Mouse (Mus musculus) v-Abl transformed pro-B cells (cell line): ENCODE results near the gene Zfyve27.

Source experiments
- in situ Hi-C, 2 experiments: fragments of 400-800 bp; cut with MboI; formaldehyde crosslinking; loops; one replicate each; pipeline ENCODE4 v1.15.1; 2025; ENCODE audit not compliant: unreplicated experiment in 2 of 2

The Zfyve27 gene

DNA sequence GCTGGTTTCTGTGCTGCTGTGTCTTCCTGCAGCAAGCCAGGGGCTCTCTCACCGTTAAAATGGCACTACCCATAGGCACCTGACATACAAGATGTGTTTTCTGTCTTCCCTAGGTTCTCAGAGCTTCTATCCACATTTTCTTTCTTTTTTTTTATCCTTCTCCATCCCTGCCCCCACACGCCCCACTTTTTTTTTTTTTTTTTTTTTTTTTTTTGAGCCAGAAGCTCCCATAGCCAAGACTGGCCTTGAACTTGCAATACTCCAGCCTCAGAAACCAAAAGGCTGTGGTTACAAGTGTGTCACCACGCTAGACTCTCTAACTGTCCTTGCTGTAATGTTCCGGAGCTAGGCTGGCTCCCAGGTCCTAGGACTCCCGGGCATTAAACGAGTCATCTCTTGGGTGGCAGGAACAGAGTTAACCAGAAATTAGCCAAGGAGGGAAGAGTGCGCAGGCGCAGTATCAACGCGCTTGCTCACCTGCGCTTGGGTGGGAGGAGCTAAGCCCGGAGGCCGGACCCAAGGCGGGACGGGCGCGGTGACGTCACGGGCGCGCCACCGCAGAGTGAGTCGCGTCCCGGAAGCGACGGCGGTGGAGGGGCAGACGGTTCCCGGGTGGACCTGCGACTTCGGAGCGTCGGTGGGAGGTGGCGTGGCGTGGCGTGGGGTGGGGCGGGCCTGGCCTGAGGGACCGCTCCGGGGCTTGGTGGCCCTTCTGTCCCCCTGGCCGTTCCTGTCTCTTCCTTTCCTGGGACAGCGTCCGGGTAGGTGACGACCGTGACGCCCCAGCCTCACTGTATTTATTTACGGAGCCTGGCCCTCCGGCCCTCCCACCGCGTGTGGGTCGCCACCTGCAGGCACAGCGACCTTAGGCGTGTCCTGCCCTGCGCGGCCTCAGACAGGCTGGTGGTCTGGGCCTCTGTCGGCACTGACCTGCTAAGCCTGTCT is 6.5 kb downstream of the Zfyve27 start:
- in situ Hi-C loops: loop anchor here in 1 of 2 experiments (25.0 kb wide), 1 partner anchor 1083 kb away; the partner anchor contains the start of gene Opalin

DNA sequence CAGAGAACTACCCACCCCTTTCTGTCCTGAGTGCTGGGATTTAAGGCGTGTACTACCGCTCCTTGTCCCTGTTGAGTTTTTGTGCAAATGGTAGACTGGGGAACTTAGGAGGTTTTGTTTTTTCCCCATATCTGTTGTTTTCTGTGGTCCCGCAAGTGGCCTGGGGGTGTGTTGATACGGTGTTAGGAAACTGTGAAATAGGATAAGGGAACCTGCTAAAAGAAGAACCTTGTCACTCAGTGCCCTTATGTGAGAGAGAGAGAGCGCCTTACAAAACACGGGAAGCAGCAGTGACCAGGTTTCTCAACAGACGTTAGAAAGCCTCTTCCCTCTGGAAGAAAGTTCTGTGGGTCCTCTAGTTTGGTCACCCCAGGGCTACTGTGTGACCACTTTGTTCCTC is 13.1 kb downstream of the Zfyve27 start:
- in situ Hi-C loops: no loop called here

DNA sequence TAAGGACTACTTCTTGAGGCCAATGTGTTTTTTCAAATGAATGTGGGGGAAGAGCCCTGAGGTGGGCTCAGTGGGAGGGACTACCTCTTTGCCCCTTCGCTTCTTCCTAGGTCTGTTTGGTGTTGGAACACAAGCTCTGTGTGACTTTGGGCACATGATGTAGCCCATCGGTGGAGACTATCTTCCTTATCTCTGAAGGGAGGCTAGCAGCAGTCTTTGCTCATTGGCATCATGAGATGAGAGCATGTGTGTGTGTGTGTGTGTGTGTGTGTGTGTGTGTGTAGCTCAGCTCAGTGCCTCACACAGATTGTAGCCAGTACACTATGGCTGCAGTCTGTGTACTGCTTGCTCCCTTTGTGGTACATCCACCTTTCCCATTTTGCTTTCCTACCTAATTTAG is 13.7 kb downstream of the Zfyve27 start:
- in situ Hi-C loops: no loop called here

DNA sequence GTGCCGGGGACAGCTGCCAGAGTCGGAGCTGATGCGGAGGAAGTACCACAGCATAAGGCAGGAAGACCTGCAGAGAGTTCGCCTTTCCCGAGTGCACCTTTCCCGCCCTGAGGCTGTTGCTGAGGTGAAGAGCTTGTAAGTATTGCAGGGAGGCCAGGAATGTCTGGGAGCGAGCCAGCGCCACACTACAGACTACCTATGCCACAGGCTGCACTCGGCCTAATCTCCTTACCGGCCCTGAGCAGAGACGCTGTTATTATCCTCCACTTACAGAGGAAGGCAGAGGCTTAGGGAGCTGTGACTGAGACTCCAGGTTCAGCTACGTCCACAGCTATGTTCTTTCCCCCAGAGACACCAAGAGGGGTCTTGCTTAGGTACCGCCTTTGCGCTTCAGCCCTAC is 15.6 kb downstream of the Zfyve27 start:
- in situ Hi-C loops: no loop called here

DNA sequence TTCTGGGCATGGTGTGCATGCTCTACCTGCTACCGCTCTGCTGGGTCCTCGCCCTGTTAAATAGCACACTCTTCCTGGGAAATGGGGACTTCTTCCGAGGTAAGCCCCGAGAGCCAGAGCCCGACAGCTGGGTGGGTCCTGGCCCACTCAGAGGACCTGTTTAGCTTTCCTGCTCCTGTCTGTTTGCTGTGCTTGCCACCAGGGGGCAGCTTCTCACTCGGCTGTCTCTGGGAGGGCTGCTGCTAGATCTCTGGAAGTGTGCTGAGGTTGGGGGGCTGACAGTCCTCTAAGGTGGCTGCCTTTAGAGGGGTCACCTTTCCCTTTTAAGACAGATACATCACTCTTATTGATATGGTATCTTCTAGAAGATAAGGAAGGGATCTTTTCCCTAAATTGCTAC is 18.9 kb downstream of the Zfyve27 start:
- in situ Hi-C loops: no loop called here

DNA sequence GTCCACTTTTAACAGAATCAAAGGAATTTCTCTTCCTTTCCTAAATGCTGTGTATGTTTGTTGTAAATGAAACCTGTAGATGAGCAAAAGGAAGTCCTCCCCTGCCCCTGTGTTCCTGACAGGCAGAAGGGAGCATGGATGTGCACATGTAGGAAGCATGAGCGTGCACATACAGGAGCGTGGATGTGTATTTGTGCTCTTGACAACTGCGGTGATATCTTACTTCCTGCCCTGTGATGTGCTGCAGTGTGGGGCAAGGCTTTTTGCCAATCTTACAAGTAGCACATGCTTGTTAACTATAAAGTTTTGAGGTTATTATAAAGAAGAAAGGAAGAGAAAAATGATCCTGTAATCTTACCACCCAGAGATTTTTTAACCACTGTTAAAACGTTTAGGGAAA is 26.0 kb downstream of the Zfyve27 start:
- in situ Hi-C loops: no loop called here

DNA sequence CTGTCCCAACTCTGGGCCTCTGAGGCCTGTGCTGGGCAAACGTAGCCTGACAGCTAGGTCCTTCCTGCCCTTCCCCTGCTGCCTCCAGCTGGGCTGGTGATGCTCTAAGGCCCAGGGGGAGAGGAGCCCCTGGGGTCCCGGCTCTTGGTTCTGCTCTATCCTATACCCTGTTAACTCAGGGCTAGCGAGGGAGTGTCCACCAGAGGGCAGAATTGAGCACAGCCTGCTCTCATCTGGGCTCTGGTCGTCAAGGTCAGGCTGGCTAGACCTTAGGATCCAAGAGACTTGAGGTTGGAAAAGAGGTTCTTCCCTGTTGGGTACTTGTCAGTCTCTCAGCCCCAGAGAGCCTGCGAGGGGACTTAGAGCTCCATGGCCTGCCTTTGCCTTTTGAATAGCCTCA is 26.7 kb downstream of the Zfyve27 start:
- in situ Hi-C loops: no loop called here

DNA sequence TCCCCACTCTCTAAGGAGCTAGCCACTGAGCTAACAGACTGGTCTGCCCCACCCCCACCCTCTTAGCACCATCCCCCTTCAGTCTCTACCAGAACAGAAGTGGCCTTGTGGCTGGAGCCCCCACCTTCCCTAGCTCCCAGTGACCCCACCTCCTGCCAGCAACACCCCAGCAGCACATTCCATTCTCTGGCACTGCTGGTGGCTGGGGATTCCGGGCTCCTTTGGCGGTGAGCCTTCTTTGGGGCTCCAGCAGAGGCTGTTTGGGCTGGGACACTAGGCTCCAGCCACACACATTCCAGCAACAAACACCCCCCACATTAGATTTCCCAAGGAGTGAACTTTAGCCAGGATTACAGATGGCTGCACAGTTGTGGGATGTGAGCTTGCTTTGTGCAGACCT is 29.6 kb downstream of the Zfyve27 start:
- in situ Hi-C loops: no loop called here

DNA sequence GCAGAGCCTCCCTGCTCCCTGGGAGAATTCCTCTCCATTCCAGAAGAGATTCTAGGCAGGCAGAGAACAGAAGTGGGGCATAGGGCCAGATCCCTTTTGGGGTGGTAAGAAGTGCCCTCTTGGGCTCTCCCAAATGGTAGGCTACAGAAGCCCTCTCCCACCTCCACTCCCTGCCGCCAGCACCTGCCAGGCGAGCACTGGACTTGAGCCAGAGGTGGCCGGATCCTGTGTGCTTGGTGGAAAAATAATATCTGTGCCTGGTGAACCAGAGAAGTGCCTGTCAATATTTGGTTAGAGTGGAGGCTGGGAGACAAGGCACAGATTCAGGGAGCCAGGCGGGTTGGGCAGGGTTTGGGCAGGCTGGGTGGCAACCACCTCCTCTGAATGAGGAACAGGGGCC is 32.6 kb downstream of the Zfyve27 start:
- in situ Hi-C loops: no loop called here

DNA sequence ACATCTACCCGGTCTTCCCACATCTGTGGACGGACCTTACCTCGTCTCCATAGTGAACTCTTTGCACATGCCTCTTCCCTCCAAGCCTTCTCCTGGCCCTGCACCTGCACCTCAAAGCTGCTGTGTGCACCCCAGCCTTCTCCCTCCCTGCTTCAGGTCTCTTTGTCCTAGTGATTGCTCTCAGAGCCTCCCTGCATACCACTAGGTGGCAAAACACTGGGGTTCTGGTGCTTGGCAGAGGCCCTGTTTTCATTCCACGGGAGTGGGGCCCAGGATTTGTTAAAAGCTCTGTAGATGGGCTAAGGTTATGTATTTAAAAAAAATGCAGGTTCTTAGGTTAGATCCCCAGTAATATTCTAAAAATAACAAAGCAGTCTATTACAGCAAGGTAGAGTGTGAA is 33.3 kb downstream of the Zfyve27 start:
- in situ Hi-C loops: no loop called here

DNA sequence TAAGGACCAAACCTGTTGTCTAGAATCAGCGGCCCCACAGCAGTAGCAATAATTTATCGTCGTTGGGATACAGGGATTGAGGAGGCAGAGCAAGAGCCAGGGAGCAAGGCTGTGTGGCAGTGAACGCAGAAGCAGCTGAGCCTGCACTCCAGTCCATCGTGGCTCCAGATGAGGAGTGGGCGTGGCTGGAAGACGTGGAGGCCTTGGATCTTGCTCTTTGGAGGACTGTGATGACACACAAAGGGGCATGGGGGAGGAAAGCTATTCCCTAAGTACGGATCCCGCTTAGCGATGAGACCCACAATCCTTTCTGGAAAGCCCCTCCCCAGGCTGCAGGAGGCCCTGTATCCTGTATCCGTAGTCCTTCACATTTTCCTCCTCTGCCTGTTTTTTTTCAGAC is 34.3 kb downstream of the Zfyve27 start:
- in situ Hi-C loops: no loop called here

DNA sequence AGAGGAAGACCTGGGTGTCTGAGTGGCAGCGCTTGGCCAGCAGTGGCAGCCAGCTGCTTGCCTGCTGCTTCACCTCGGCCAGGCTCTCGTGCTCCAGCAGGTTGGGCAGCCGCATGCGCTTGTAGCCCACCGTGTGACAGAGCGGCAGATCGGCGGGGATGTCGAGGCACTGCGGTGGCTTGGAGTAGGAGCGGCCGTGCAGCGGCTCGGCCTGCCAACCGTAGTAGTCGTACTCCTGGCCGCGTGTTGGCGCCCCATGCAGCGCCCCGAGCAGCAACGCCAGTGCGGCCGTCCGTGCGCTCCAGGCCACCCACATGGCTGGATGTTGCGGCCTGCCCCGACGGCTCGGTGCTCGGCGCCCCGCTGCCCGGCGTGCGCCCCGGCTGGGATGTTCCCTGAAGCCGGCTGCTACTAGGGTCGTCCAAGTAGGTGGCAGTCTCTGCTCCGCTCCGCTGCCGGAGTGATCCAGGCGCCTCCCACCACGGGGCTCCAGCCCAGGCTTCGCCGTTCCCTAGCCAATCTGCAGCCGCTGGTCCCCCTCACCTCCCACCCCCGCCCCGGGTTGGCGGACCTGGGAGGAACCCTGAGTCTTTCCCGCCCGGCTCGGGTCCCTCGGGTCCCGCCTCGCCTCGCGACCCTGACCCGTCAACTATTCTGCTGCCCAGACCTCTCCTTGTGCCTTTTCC is 38.1 kb downstream of the Zfyve27 start, which contains the start of gene Sfrp5:
Sfrp5 (minus strand) TSS at position 557 of the 686 bp plus-strand sequence.
- in situ Hi-C loops: loop anchor here (25.0 kb wide), 3 partner anchors 235 to 1210 kb away; partner anchors contain the start of gene Crtac1 (in 1 of the 2)

DNA sequence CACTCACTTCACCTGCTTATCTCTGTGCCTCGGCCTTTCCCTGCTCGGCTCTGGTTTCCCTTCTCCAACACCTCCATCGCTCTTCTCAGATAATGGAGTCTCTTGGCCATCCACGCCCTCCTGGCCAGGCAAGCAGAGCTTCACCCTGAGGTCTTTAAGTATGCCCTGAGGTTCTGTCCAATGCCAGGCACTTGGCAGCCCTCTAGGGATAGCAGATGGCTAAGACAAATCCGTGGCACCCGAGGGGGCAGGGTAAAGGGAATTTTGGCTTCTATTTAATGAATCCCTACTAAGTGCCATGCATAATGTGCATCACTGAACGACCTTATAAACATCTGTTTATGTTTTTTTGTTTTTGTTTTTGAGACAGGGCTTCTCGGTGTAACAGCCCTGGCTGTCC is 38.7 kb downstream of the Zfyve27 start:
- in situ Hi-C loops: loop anchor here (25.0 kb wide), 3 partner anchors 235 to 1210 kb away; partner anchors contain the start of gene Crtac1 (in 1 of the 2)

DNA sequence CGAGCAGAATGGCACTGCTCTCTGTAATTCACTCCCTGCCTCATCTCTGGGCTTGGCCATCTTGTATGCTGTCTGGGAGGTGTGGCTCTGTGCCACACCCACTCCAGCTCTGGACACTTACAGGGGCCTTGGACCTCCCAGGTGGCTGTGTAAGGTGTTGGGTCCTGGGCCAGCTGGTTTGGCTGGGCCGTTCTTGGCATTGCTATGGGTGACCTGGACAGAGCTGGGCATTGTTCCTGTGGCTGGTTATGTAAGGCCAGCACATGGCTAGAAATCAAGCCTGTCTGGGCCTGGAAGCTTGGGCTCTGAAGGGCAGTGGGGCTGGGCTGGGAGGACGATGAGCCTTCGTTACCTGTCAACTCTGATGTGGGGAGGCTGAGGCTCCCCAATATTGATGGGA is 40.6 kb downstream of the Zfyve27 start:
- in situ Hi-C loops: loop anchor here (25.0 kb wide), 3 partner anchors 233 to 1208 kb away; partner anchors contain the start of gene Crtac1 (in 1 of the 2)

DNA sequence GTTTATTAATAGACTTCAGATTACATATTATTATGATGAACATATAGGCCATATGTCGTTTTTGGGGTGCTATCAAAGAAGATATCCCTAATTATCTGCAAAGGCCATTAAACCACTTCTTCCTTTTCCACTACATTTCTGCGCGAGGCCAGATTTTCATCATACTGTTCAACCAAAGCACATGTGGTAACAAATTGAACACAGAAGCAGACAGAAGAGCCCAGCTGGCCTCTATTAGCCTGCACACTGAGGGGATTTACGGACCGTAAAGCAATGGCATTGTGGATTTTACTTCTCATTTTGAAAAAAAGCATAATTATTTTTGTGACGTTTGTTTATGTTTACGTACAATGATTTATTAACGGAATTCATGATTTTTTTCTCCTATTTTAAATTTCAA is 41.5 kb downstream of the Zfyve27 start:
- in situ Hi-C loops: loop anchor here (25.0 kb wide), 3 partner anchors 232 to 1207 kb away; partner anchors contain the start of gene Crtac1 (in 1 of the 2)

DNA sequence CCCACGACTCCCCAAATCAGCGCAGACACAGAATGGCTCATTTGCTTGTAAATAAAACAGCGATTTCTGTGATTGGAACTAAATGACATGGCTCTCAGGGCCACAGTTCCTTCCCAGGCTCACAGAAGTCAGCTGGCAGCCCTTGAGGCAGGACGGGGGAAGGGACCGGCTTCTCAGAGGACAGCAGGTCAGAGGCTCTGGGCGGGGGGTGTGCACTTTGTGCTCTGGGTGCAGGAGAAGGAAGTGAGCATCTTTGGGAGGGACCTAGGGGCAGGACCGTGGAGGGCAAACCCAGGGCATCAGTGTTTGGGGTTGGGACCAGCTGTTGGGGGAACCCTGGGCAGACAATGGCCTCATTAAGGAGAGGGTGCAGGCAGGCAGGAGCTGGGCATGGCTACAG is 45.7 kb downstream of the Zfyve27 start:
- in situ Hi-C loops: loop anchor here (25.0 kb wide), 3 partner anchors 228 to 1203 kb away; partner anchors contain the start of gene Crtac1 (in 1 of the 2)

DNA sequence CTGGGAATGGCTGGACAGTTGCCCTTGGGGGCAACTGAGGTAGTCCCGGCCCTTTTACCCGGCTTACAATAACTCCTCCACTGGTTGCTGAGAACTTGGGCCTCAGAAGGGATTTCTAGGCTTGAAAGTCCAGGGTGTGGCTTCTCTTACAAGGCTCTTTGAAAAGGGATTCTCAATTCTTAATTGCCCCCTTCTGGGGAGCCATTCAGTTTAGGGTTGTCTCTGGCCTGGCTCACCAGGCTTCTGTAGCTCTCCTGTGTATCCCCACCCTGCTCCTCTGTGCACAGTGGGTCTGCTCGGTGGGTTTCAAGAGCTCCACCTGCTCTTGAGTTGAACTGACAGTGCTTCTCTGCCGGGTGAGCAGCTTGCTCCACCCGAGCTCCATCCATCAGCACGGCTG is 46.2 kb downstream of the Zfyve27 start:
- in situ Hi-C loops: loop anchor here (25.0 kb wide), 3 partner anchors 227 to 1202 kb away; partner anchors contain the start of gene Crtac1 (in 1 of the 2)

DNA sequence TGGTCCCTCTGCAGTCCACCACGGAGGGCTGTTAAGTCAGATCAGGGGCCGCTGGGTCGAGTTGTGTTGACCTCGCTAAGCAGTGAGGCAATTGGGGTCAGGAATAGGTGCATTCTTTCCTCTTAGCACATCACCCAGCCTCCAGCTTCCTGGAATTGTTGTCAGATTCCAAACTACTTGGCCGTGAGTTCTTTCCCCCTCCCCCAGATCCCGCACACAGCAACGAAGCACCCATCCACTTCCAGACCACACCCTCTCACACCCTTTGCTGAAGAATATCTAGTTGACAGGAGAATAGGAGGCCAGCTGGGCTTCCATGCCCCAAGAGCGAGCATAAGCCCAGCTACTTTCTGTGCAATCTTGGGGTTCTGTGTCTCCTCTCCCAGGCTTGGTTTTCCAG is 48.2 kb downstream of the Zfyve27 start:
- in situ Hi-C loops: loop anchor here (25.0 kb wide), 3 partner anchors 225 to 1200 kb away; partner anchors contain the start of gene Crtac1 (in 1 of the 2)

DNA sequence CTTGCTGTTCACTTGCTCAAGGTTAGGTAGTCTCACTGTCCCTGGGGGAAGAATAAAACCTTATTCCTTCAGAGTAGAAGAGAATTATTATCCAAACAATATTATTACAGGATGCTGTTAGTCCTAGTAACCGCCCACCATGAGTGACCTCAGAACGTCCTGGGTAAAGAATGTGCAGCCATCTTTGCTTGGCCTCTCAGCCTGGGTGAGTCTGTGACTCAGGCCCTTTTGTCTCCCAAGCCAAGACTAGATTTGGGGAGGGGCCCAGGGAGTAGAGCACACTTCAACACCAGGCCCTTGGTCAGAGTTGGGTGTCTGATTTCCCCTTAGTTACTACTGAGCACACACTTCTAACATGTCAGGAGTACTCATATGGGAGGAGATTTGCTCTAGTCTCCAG is 50.9 kb downstream of the Zfyve27 start:
- in situ Hi-C loops: loop anchor here (25.0 kb wide), 3 partner anchors 223 to 1198 kb away; partner anchors contain the start of gene Crtac1 (in 1 of the 2)

DNA sequence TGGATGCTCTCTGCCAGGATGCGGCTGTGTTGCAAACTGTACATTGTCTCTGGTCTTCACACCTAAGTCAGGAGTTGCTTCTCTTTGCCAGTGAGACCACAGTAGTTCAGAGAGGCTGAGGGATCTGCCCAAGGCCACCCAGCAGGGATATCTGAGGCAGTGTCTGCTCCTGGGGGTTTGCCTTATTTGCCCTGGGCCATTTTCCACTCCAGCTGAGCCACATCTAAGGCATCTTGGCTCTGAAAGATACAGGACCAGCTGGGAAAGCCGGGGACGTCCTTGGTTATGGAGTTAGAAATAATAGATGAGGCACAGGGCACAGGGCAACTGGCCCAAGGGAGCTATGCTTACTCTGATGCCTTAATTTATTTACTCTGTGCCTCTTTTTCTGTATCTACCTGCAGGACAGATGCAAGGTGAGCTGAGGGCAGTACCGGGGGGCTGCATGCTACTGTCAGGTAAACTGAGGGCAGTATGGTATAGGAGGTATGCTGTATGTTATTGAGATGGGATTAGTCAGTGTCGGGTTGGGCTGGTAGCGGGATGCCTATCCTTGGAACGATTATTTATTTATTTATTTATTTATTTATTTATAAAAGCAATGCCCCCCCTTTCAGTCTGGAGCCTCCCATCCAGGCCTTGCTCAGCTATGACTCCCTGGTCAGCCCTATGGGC is 53.1 kb downstream of the Zfyve27 start:
- in situ Hi-C loops: loop anchor here (5.0 to 25.0 kb wide), 5 partner anchors 95 to 1195 kb away; partner anchors contain the start of gene Crtac1 (in 1 of the 2)
